Mouse (Mus musculus) testis, postnatal 14 days (tissue): Measurements from ENCODE around the gene Pdik1l.

Experiments
- DNase-seq: peaks from one replicate; pipeline ENCODE4 v3.0.0; 2021; ENCODE audit warnings: low spot score

The Pdik1l gene

GRCm38 (mm10) chr4:134237582-134238278, 50.0 kb downstream of the Pdik1l start:
- no peak for DNase-seq

- DNase-seq = no peak
These were observed 52.8 kb downstream of the Pdik1l start for GRCm38 (mm10) chr4:134234876-134235275.

GRCm38 (mm10) chr4:134230431-134230830, 57.3 kb downstream of the Pdik1l start:
- DNase-seq = no peak

GRCm38 (mm10) chr4:134227194-134227593, 60.5 kb downstream of the Pdik1l start, which contains the start of gene Catsper4:
TSS of gene Catsper4 (minus strand) at chr4:134227383.
- no peak for DNase-seq
